In the genomic region with DNA sequence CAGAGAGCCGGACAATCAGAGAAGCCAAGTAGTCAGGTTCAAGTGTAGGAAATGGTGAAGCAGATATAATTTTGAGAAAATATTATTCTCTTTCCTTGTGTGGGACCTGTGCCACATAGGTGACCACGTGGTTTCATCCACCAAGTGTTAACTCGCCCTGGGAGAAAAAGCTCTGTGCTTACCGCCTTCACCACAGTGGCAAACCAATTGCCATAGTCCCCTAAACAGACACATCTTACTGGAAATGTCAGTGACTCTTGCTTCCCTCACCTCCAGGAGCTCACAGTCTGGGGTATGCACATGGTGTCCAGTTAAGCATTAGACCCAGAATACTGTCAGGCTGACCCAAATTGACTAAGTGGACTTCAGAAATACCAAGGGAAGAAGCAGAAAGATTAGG, we compare ENCODE assay signal across 20 mouse cellular contexts.
DNase-seq lines count a peak whose midpoint lies in the region; ATAC-seq lines count a peak whose summit lies in the region.
"Had no signal": no experiment of that assay in that cellular context is flagged by ENCODE, and none has a peak within 500 bp of the region (broad histone marks: within the 10 kb centered on the region; RNA-seq: fewer than 3 reads in every experiment).

No protein-coding gene starts in this region.

- no peaks in the 10 kb centered on the region for H3K27me3 ChIP-seq in forebrain, embryonic 13.5 days
- no peaks in the 10 kb centered on the region for H3K27me3 ChIP-seq in forebrain, embryonic 14.5 days (replicated peaks; ENCODE audit: control insufficient read depth, insufficient read depth, low read length)
- H3K27me3 ChIP-seq in heart, embryonic 15.5 days = no peaks in the 10 kb centered on the region
- H3K27me3 ChIP-seq in limb, embryonic 10.5 days (ENCODE audit: low read depth, poor library complexity, severe bottlenecking) = no peaks in the 10 kb centered on the region
- H3K27me3 ChIP-seq in midbrain, embryonic 15.5 days (replicated peaks) = no peaks in the 10 kb centered on the region
- H3K27me3 ChIP-seq: CH12.LX; embryonic facial prominence, embryonic 13.5 days had no signal

- ATAC-seq in forebrain, embryonic 13.5 days = no peak
- ATAC-seq in forebrain, embryonic 14.5 days = no peak
- ATAC-seq in heart, embryonic 15.5 days (replicated peaks; ENCODE audit: insufficient number of reproducible peaks, insufficient read depth, low FRiP score, low read depth) = no peak
- ATAC-seq in midbrain, embryonic 15.5 days (replicated peaks) = no peak
- ATAC-seq: activated CD4-positive, CD25-positive, alpha-beta regulatory T cell, adult 4 months; intestine, embryonic 16.5 days; Patski had no signal

- H3K4me1 ChIP-seq in forebrain, embryonic 13.5 days = peaks cover 91% of the 10 kb centered on the region
- H3K4me1 ChIP-seq in forebrain, embryonic 14.5 days (ENCODE audit: control insufficient read depth, insufficient read depth, low read length) = peaks cover 54% of the 10 kb centered on the region
- H3K4me1 ChIP-seq in heart, embryonic 15.5 days (replicated peaks) = peaks cover 58% of the 10 kb centered on the region
- H3K4me1 ChIP-seq in limb, embryonic 10.5 days = peaks cover 66% of the 10 kb centered on the region
- H3K4me1 ChIP-seq in midbrain, embryonic 15.5 days = peaks cover 39% of the 10 kb centered on the region

- no peak for DNase-seq in forebrain, embryonic 14.5 days (ENCODE audit: low spot score)
- DNase-seq in heart, postnatal 14 days = no peak
- peak; percentile 50 for DNase-seq in CD4-positive helper T cell, adult 2 months (ENCODE audit: low read depth, low spot score)
- no peak for DNase-seq in limb, embryonic 10.5 days (ENCODE audit: low spot score)
- DNase-seq: adrenal gland, postnatal 14 days; cerebellum, adult 11-12 months; cerebellum, adult 9-10 months; cerebellum, postnatal 25 days; gastrocnemius, adult 2 months; gastrocnemius, postnatal 25 days had no signal

- H3K36me3 ChIP-seq in forebrain, embryonic 13.5 days (ENCODE audit: poor library complexity, severe bottlenecking) = no peaks in the 10 kb centered on the region
- H3K36me3 ChIP-seq in forebrain, embryonic 14.5 days (ENCODE audit: control insufficient read depth, insufficient read depth, low read length) = no peaks in the 10 kb centered on the region
- H3K36me3 ChIP-seq in heart, embryonic 15.5 days = no peaks in the 10 kb centered on the region
- H3K36me3 ChIP-seq in limb, embryonic 10.5 days = no peaks in the 10 kb centered on the region
- no peaks in the 10 kb centered on the region for H3K36me3 ChIP-seq in midbrain, embryonic 15.5 days (replicated peaks)
- H3K36me3 ChIP-seq: embryonic facial prominence, embryonic 13.5 days; hindbrain, embryonic 10.5 days had no signal

- no peaks in the 10 kb centered on the region for H3K9me3 ChIP-seq in forebrain, embryonic 13.5 days (replicated peaks)
- H3K9me3 ChIP-seq in forebrain, embryonic 14.5 days (replicated peaks; ENCODE audit: control insufficient read depth, low read length) = no peaks in the 10 kb centered on the region
- H3K9me3 ChIP-seq in heart, embryonic 15.5 days (replicated peaks) = no peaks in the 10 kb centered on the region
- H3K9me3 ChIP-seq in limb, embryonic 10.5 days (replicated peaks) = no peaks in the 10 kb centered on the region
- H3K9me3 ChIP-seq in midbrain, embryonic 15.5 days = no peaks in the 10 kb centered on the region
- H3K9me3 ChIP-seq: embryonic facial prominence, embryonic 13.5 days; hindbrain, embryonic 10.5 days had no signal

- 84% methylated on average over 4 of the region's 4 CpGs for WGBS in forebrain, embryonic 13.5 days
- 86% methylated on average over 4 of the region's 4 CpGs for WGBS in forebrain, embryonic 14.5 days
- 80% methylated on average over 4 of the region's 4 CpGs for WGBS in heart, embryonic 15.5 days
- WGBS in limb, embryonic 10.5 days = 80% methylated on average over 4 of the region's 4 CpGs
- 91% methylated on average over 4 of the region's 4 CpGs for WGBS in midbrain, embryonic 15.5 days

- no peak overlapping the region for H3K9ac ChIP-seq in forebrain, embryonic 13.5 days
- no peak overlapping the region for H3K9ac ChIP-seq in forebrain, embryonic 14.5 days (ENCODE audit: low read length)
- no peak overlapping the region for H3K9ac ChIP-seq in heart, embryonic 15.5 days
- no peak overlapping the region for H3K9ac ChIP-seq in midbrain, embryonic 15.5 days
- H3K9ac ChIP-seq: embryonic facial prominence, embryonic 13.5 days; hindbrain, embryonic 14.5 days had no signal

- H3K4me2 ChIP-seq in forebrain, embryonic 13.5 days = no peak overlapping the region
- H3K4me2 ChIP-seq in forebrain, embryonic 14.5 days (ENCODE audit: low read length) = no peak overlapping the region
- no peak overlapping the region for H3K4me2 ChIP-seq in heart, embryonic 15.5 days
- no peak overlapping the region for H3K4me2 ChIP-seq in midbrain, embryonic 15.5 days
- H3K4me2 ChIP-seq: embryonic facial prominence, embryonic 13.5 days; hindbrain, embryonic 14.5 days had no signal

- peak overlapping the region; percentile 54; the same call in 1 of the 2 replicates for H3K27ac ChIP-seq in forebrain, embryonic 13.5 days
- H3K27ac ChIP-seq in forebrain, embryonic 14.5 days (ENCODE audit: low read depth, low read length) = no peak overlapping the region
- peak overlapping the region; percentile 18; the same call in 1 of the 2 replicates for H3K27ac ChIP-seq in heart, embryonic 15.5 days
- 0 out of 2 replicates have a peak overlapping the region, but pooled peaks have one; percentile 57 for H3K27ac ChIP-seq in limb, embryonic 10.5 days
- H3K27ac ChIP-seq in midbrain, embryonic 15.5 days = no peak overlapping the region
- H3K27ac ChIP-seq: gastrocnemius, adult 2 months; hindbrain, embryonic 14.5 days had no signal

- no peak overlapping the region for H3K4me3 ChIP-seq in forebrain, embryonic 13.5 days
- no peak overlapping the region for H3K4me3 ChIP-seq in forebrain, embryonic 14.5 days (ENCODE audit: low read depth, low read length)
- no peak overlapping the region for H3K4me3 ChIP-seq in heart, embryonic 15.5 days
- H3K4me3 ChIP-seq in limb, embryonic 10.5 days = no peak overlapping the region
- no peak overlapping the region for H3K4me3 ChIP-seq in midbrain, embryonic 15.5 days
- H3K4me3 ChIP-seq: embryonic facial prominence, embryonic 13.5 days; gastrocnemius, adult 2 months; hindbrain, embryonic 10.5 days had no signal

- intact Hi-C loops in heart, postnatal 14 days (cut with DNase I) = no loop called here

Comparison
In these comparisons a context has a peak if more than half of its experiments do, and no peak if none do; other contexts are left out.
1. H3K27ac ChIP-seq: peak in forebrain, embryonic 13.5 days (single experiment), heart, embryonic 15.5 days (single experiment) and limb, embryonic 10.5 days (single experiment); none in forebrain, embryonic 14.5 days (single experiment) and midbrain, embryonic 15.5 days (single experiment).